Mouse (Mus musculus) liver, postnatal 0 days (tissue): ENCODE measurements around the gene Zfp316.

Experiments used
- CTCF ChIP-seq: sonication (generic); IDR thresholded peaks from 2 replicates; pipeline ENCODE4 v1.5.1; 2016; ENCODE audit warnings: antibody characterized with exemption, low read depth
- EP300 ChIP-seq: IDR thresholded peaks from 2 replicates; pipeline ENCODE4 v1.6.1; 2016; ENCODE audit warnings: antibody characterized with exemption, low read depth, mild to moderate bottlenecking

DNA sequence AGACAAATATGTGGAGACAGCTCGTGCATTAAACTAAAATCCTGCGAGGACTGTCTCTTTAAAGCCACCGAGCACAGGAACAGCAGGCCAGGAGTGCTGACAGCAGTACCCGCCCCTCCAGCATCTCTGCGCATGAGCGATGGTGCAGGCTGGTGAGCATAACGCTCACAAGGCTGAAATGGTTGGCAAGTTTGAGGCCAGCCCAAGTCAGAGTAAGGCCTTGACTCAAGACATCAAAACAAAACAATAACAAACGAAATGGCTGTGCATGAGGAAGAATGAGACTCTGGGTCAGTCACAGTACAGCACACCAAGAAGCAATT lies 47.4 kb upstream of the Zfp316 start:
- TF ChIP-seq EP300 (no peak), CTCF (no peak)
